Mouse (Mus musculus): Measurements from ENCODE around the gene Btc.
A peak's percentile ranks its signal among the peaks of the same experiment; 100 is the strongest.

Btc gene

GRCm38 (mm10) chr5:91402339-91403211 is at the start of gene Btc:
Btc (minus strand) TSS chr5:91402994.
- peak in 1 of 2 experiments; percentile 21 for DNase-seq (ENCODE audit: low spot score in 2 of 2)

- DNase-seq (ENCODE audit: low spot score in 2 of 2) = peak in 1 of 2 experiments; percentile 41
These were observed 42.3 kb upstream of the Btc start for GRCm38 (mm10) chr5:91444981-91445517.

- DNase-seq (ENCODE audit: low spot score in 2 of 2) = no peak
These were observed 33.8 kb upstream of the Btc start for GRCm38 (mm10) chr5:91436563-91436962.

- no peak for DNase-seq (ENCODE audit: low spot score in 2 of 2)
These were observed 32.2 kb upstream of the Btc start for GRCm38 (mm10) chr5:91434723-91435658.

GRCm38 (mm10) chr5:91428547-91428946 is 25.8 kb upstream of the Btc start:
- DNase-seq (ENCODE audit: low spot score in 2 of 2) = no peak

- DNase-seq (ENCODE audit: low spot score in 2 of 2) = no peak
These were observed 11.0 kb upstream of the Btc start for GRCm38 (mm10) chr5:91413814-91414213.

GRCm38 (mm10) chr5:91404263-91404662 is 1.5 kb upstream of the Btc start:
- DNase-seq (ENCODE audit: low spot score in 2 of 2) = no peak

GRCm38 (mm10) chr5:91403281-91403680 is 487 bp upstream of the Btc start:
- no peak for DNase-seq (ENCODE audit: low spot score in 2 of 2)

- no peak for DNase-seq (ENCODE audit: low spot score in 2 of 2)
These were observed 2.2 kb downstream of the Btc start for GRCm38 (mm10) chr5:91400493-91401096.

GRCm38 (mm10) chr5:91375467-91375866 is 27.3 kb downstream of the Btc start:
- no peak for DNase-seq (ENCODE audit: low spot score in 2 of 2)

- DNase-seq (ENCODE audit: low spot score in 2 of 2) = peak in 1 of 2 experiments; percentile 8
These were observed 34.7 kb downstream of the Btc start for GRCm38 (mm10) chr5:91368061-91368565.

GRCm38 (mm10) chr5:91366925-91367324 is 35.9 kb downstream of the Btc start:
- DNase-seq (ENCODE audit: low spot score in 2 of 2) = peak in 1 of 2 experiments; percentile 14

- no peak for DNase-seq (ENCODE audit: low spot score in 2 of 2)
These were observed 39.4 kb downstream of the Btc start for GRCm38 (mm10) chr5:91363274-91363991.

- DNase-seq (ENCODE audit: low spot score in 2 of 2) = no peak
These were observed 50.1 kb downstream of the Btc start for GRCm38 (mm10) chr5:91352645-91353044.

GRCm38 (mm10) chr5:91345681-91346080 is 57.1 kb downstream of the Btc start:
- DNase-seq (ENCODE audit: low spot score in 2 of 2) = peak in 1 of 2 experiments; percentile 19

GRCm38 (mm10) chr5:91345064-91345463 is 57.7 kb downstream of the Btc start:
- no peak for DNase-seq (ENCODE audit: low spot score in 2 of 2)

- no peak for DNase-seq (ENCODE audit: low spot score in 2 of 2)
These were observed 60.6 kb downstream of the Btc start for GRCm38 (mm10) chr5:91341981-91342760.

- DNase-seq (ENCODE audit: low spot score in 2 of 2) = no peak
These were observed 68.6 kb downstream of the Btc start for GRCm38 (mm10) chr5:91334227-91334626.

GRCm38 (mm10) chr5:91332079-91332865 is 70.5 kb downstream of the Btc start:
- DNase-seq (ENCODE audit: low spot score in 2 of 2) = no peak

All from cerebellum, postnatal 4 days (tissue).